Mouse (Mus musculus) hematopoietic stem cell, adult 5-6 weeks (primary cell): ENCODE data around the gene Ripk1. TPM values are rescaled to one million over a fixed set of nuclear protein-coding genes. Genes with fewer than 3 reads are reported as not detected.

ENCODE experiments used
- ATAC-seq, 2 experiments: fragments of 125-278 bp in 1 of 2; replicated peaks in 1 of 2; 2 replicates each; pipeline ENCODE4 v1.8.0; 2016 to 2017; ENCODE audit warnings: inconsistent platforms in 2 of 2, mild to moderate bottlenecking in 2 of 2, moderate number of reproducible peaks in 2 of 2, low read depth in 1 of 2, moderate TSS enrichment in 1 of 2; ENCODE audit not compliant: low FRiP score in 2 of 2, poor library complexity in 2 of 2, severe bottlenecking in 2 of 2, insufficient read depth in 1 of 2, low TSS enrichment in 1 of 2
- total RNA-seq: library from RNA; stranded (forward); fragments of 172-1452, 232-1000 nt; gene quantifications from 2 replicates; pipeline ENCODE4 v1.2.3, GENCODE M21; 2017

Ripk1 gene
- 64.7 and 66.1 TPM in 2 replicates for total RNA-seq

DNA sequence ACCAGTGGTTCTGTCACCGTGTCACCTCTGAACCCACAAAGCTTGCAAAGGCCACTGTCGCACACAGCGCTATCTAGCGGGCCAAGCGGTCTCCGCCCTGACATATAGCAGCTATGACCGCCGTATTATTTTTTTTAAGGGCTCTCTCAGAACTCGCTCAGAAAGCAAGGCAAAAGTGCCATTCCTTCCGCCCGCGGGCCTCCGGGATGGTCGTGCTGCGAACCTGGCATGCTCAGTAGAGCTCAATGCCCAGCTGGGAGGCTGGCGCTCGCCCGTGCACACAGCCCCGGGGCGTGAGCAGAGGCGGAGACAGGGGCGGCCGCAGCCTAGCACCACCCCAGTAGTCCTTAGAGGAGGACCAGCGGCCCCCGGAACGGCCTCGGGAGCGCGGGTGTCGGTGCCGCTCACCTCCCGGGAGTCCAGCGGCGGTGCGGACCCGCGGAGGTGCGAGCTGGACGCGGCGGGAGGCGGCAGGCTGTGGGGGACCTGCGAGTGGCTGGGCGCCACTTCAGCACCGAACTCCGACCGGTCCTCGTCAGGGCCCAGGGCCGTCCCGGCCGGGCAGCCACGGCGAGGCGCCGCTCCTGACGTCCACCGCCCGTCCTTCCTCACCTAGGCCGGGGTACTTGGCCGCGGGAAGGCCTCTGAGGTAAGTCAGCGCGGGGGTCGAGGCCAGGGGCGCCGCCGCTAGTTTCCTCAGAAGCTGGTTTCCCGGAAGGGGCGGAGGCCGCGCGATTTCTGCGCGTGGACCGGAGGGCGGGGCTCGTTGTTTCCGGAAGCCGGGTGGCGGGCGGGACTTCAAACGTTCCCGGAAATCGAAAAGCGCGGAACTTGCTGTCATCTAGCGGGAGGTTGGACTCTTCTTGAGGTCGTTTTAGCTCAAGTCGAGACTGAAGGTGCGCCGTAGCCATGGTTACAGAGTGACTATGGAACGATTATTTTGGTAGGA, at the start of gene Ripk1, which contains the start of gene Serpinb6a:
TSS of gene Ripk1 (plus strand) at position 306 of the 949 bp plus-strand sequence.
TSS of gene Serpinb6a (minus strand) at position 737 of the 949 bp plus-strand sequence.
- ATAC-seq, result peak; percentile 92 to 93

DNA sequence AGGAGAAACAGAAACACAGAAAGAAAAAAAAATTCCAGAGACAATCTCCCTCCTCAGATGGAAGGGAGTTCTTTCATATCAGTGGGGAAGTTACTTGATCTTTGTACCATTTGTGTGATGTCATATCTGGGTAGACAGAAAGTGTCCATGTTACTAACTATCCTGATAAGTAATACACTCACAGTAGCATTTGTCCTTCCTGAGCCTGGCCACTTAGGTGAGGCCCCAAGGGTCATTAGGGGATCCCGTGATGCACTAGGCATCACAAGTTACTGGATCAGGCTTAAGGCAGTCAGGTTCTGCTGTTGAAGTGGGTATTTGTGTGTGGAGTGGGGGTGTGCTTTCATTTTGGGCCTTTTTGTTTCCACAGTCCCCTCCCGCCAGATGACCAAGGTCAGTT, 49.2 kb upstream of the Ripk1 start:
- ATAC-seq, result no peak

DNA sequence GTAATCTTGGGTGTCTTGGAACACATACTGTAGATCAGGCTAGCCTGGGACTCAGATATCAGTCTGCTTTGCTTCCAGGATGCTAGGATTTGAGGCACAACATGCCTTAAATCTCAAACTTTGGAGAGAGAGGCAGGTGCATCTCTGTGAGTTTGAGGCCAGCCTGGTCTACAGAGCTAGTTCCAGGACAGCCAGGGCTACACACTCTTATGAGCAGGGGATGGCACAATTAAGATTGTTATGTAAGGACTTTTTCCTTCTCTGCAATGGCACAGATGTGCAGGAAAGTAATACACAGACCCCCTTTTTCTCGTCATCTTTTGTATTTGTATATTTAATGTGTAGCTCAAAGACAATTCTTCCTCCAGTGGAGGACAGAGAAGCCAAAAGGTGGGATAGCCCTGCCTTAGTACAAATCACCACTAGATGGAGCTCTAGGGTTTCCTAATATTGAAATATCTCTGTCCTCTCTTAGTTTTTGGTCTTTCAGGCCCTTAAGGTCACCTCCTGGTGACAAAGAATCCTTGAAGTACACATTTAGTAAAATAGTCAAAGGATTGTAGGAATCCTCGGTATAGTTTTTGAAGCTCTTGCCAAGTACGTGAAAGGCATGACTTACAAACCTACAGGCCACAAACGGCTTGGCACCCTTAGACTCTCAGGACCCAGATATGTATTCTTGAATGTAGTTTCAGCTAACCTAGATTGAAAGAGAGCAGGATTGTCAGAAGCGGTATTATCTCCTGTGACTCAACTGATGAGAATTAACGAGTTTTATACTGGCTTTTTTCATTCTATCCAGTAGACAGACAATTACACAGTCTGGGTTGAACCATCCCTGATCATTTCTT, 45.4 kb upstream of the Ripk1 start:
- peak; percentile 65 to 85 for ATAC-seq

DNA sequence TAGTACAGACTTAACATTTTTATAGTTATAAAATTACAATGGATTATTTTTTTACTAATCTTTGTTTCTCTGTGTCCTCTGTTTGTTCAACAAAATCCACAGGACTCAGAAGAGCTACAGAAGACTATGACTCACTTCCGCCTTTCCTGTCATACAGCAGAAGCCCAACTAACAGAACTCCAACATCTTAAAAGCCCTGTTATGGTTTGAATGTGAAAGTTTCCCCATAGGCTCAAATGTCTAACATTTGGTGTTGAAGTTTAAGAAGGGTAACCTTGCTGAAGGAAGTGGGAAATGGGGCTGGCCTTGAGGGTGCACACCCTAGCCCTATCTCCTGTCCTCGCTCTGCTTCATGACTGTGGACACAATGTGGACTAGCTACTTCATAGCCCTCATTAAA, 42.4 kb upstream of the Ripk1 start:
- ATAC-seq, result no peak

DNA sequence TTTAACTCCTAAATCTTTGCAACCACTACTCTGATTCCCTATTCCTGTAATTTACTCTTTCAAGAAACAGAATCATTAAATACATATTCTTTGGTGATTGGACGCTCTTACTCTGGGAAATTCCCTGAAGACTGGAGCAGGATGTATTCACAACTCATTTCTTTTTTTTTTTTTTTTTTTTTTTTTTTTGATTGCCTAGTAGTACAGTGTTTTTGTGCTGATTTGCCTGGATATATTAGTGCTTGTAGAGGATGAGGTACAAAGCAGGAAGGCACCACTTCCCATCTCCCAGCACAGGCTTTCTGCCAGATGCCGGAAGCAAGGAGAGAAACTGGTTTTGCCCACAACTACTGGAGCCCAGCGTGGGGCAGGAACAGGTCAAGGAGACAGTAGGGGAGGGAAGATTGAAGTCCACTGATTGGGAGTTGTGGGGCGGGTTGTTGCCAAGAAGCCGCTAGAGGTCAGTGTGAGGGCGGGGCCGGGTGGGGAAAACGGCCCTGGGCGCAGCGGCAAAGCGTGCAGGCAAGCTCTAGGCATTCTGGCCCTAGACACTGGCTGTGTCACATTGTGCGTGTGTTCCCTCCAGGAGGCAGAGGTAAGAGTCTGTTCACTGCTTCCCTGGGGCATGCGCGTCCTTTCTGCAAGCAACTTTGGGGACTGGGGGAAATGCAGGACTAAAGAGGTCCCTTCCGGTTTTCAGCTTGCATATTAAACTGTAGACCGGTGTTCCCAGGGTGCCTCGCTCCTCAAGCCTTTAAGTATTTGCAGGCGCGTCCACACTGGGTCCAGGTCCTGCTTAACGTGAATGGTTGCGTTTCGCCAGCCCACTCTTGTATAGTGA, 37.7 kb upstream of the Ripk1 start, which contains the start of gene Nqo2:
TSS of gene Nqo2 (plus strand) at position 482 of the 841 bp plus-strand sequence.
- peak; percentile 78 to 89 for ATAC-seq

DNA sequence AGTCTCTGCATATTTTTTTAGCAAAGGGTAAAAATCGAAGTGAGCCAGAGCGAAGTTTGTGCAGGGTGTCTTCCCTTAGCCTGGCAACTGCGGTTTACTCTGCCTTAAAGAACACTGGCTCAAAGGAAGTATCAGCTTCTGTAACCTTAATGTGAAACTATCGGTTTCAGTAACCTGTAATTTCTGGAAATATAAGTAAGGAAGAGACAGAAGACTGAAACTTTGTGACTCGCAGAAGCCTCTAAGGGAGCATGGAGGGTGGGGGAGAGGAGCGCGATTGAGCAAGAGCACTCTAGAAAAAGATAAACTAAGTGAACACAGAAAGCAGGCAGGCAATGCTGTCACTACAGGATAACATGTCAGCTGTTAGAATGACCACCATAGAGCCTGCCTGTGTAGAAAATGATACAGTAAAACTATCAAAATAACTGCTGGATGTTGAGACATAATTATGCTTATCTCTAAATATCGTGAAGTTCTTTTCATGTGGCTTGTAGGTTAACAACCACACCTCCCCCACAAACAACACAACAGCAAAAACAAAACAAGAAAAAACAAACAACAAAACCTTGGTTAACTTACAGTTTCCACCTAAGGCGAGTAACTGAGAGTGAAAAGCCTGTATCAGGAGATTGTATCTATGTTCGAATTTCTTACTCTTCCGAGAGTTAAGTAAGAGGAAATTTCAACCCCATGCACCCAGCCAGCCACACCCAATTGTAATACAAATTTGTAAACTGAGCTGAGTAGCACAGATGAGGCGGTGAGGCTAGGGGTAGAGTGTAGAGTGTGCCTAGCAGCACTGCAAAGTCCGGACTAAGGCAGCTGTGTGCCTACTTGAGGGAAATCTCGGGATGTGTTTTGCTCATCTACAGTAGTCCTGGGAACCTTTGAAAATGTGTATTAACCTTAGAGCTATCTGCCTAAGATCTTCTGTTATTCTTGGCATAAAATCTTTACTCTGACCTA, 36.8 kb upstream of the Ripk1 start:
- peak; percentile 43 to 47 for ATAC-seq

DNA sequence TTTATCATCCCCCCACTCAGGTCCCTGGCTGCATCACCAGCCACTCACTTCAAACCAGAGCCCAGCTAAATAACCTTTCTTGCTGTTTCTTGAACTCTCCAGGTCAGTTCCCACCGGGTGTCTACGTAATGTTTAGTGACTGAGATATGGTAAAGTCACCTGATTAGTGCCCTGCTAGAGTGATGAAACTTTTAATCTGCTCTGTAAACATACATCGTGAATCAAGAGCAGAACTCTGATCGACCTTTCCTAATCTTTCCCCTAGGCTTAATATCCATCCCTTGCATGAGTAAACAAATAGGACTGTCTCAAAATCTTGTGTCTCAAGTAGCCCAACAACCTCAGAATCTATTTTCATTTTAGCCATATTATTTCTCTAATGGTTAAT, 36.1 kb upstream of the Ripk1 start:
- no peak for ATAC-seq

DNA sequence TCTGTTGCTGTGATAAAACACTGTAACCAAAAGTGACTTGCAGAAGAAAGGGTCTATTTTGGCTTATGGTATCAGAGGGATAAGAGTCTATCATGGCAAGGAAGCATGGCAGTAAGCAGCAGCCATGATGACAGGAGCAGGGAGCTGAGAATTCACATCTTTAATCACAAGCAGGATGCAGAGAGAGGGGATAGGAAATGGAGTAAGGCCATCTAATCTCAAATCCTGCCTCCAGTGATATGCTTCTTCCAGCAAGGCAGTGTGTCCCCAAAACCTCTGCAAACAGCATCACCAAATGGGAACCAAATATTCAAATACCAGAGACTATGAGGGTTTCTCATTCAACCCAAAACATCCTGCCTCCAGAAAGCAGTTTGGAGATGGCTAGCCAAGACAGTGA, 35.6 kb upstream of the Ripk1 start:
- ATAC-seq, result no peak

DNA sequence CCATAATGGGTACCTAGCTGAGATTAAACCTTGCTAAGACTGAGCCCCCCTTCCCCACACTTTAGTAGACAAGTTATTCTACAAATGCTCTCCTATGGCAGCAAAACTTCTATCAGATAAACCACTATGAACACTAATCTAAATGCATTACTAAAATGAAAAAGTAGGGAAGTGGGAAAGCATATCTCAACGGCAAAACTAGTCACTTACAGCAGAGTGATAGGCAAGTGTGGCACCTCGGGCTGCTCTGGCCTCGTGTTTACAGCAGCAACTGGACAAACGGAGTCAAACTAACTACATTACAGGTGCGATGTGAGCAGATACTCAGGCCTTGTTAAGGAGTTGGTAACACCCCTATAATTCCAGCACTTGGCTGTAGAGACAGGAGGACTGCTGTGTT, 12.5 kb upstream of the Ripk1 start:
- no peak for ATAC-seq

DNA sequence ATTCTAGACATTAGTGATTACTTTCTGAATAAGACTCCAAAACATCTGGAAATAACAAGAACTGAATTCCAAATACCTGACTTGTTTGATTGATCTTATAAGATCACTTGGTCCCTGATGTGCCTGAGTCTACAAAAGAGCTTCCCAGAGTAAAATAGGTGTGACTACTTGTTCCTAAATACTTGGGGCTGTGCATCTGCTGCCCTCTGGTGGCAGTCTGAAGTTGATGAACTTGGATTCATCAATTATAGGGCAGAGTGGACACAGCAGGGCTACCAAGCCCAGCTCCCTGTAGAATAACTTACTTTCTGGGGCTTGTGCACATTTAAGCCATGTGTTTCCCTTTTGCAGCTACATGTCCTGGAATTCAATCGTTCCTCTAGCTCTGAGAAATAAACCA, 7.0 kb upstream of the Ripk1 start:
- ATAC-seq, result peak; percentile 69 to 89

DNA sequence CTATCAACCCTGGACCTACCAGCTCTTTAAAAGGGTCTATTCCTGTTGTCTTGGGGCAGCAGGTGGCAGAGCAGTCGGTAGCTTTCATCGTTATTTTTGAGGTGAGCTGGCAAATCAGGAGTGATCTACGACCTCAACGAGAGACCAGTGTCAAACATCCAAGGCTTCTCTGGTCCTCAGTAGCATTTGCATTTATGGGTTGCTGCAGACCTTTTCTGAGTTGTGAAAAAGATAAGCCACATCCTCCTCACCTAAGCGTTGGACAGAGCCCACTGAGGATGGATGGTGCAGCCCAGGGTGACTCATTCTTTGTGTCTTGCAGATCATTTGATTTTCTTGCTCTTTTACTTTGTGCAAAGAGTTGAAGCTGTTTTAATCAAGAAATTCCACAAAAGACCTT, 895 bp downstream of the Ripk1 start:
- ATAC-seq, result no peak; a peak in 1 of 4 replicates

DNA sequence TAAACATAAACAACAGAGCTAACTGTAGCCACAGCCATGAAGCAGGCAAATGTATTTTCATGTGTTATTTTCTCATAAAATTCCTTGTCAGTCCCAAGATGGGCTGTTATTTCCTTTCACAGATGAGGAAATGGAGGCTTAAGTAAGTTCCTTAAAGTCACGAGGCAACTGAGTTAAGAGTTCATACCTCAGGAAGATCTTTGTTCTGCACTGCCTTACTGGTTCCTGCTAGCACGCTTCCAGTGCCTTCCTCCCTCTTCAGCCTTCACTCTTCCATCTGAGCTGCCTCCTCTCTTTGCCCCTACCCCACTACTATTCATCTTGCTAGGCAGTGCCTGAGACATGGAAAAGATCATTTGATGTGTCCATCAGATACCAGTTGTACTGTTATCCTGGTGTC, 5.1 kb downstream of the Ripk1 start:
- no peak for ATAC-seq

DNA sequence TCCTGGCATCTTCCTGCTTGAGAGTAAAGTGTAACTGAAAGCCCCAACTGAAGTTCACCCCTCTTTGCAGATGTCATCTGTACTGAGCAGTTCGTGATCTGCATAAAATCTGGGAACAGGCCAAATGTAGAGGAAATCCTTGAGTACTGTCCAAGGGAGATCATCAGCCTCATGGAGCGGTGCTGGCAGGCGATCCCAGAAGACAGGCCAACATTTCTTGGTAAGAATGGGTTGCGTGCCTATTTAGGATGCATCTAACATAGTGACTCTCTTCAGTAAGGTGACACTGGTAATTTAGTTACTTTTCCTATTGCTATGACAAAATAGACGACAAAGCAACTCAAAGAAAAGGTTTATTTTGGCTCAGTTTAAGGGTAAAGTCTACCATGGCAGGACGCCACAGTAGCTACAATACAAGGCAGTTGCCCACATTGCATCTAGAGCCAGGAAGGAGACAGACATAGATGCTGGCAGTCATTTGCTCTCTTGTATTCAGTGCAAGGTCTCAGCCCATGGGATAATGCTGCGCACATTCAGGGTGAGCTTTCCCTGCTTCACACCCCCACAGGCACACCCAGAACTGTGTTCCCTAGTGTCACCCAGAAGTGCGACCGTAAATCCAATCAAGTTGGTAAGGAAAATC, 14.9 kb downstream of the Ripk1 start:
- ATAC-seq, result no peak

DNA sequence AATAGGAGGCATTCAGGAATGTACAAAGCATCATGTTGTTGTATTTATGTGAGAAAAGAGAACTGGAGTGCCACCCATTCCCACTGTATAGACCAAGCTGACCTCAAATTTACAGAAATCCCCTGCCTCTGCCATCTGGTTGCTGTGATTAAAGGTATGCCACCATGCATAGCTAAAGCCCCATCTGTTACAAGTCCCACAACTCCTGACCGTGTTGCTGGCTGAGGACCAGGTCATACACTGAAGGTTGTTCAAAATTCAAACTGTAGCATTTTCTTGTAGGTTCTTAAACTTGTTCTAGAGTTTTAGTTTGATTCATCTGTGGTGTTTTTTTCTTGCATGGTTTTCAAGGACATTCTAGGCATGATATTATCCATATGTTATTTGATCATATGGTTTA, 16.4 kb downstream of the Ripk1 start:
- ATAC-seq, result no peak

DNA sequence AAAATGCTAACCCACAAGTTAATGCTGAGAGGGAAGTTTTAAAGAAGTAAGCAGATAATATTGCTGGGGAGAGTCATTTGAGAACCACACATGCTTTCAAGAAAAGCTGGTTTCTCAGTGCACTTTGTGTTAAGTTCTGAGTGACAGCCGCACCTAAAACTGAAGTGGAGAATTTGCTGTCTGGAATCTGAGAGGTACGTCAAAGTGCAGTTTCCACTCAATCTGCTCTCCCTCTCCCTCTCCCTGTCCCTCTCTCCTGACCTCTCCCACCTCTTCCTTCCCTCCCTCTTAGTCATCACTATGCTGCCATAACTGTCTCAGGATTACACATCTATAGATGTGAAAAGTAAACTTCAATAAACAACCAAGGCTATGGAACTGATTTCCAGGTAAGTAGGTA, 19.8 kb downstream of the Ripk1 start:
- ATAC-seq, result no peak

DNA sequence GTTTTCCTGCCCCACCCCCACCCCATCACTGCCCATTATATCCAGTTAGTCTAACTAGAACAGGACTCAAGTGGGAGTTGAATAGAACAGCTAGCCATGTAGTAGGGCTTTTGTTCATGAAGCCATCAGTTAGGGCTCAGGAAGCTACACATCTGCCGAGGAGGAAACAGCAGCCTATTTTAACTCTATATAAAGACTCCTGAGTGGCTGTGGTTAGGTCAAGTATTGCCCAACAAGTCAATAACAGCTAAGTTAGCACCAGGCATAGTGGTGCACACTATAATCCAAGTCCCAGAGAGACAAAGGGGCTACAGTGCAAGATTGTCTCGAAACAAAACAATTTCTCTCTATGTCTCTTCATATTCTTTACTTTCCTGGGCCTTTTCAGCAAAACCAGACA, 29.9 kb downstream of the Ripk1 start:
- ATAC-seq, result peak; percentile 43 to 56; a peak in 3 of 4 replicates
